Comparison of ENCODE assay signal across 8 mouse cellular contexts in the genomic region with DNA sequence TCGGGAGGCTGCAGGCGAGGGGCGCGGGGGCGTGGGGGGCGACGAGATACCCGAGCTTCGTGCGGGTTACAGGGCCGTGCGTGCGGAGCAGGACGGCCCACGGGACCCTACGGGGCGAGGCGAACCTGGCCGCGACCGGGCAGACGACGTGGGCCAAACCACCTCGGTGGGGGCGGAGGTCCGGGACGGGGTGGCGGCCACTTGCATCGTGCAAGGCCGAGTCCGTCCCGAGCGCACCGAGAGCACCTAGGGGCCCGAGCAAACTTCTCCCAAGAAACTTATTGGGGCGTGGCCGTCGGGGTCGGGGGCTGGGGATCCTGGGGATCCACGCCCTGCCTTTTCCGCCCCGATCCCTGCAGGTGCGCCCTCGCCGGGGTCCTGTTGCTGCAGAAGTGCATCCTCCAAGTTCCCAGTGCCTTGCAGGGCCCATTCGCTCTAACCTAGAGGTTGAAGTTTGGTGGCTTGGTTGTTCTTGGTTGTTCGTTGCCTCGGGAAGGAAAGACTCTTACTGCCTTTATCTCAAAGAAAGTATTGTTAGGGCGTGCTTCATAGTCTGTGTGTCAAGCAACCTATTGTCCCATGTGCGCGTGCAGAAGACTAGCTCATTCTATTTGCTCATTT. TPM values are rescaled to one million over a fixed set of nuclear protein-coding genes. Genes with fewer than 3 reads are reported as not detected.
DNase-seq lines count a peak whose midpoint lies in the region; ATAC-seq lines count a peak whose summit lies in the region.

No protein-coding gene starts in this region.

- no peaks in the 10 kb centered on the region for H3K9me3 ChIP-seq in heart, embryonic 16.5 days (replicated peaks; ENCODE audit: control insufficient read depth, low read length)
- no peaks in the 10 kb centered on the region for H3K9me3 ChIP-seq in limb, embryonic 12.5 days
- no peaks in the 10 kb centered on the region for H3K9me3 ChIP-seq in midbrain, embryonic 14.5 days (ENCODE audit: control insufficient read depth, low read length)

- ATAC-seq in heart, embryonic 16.5 days (replicated peaks; ENCODE audit: extremely low read depth, insufficient read depth, low FRiP score) = peak; percentile 58
- peak; percentile 73 for ATAC-seq in limb, embryonic 12.5 days (ENCODE audit: insufficient number of reproducible peaks, insufficient read depth, low FRiP score, low TSS enrichment, low read depth)
- ATAC-seq in midbrain, embryonic 14.5 days (ENCODE audit: low FRiP score, low TSS enrichment) = peak; percentile 80

- DNase-seq in retina, embryonic 14.5 days (ENCODE audit: low spot score) = peak; percentile 39
- no peak for DNase-seq in retina, postnatal 1 day
- DNase-seq in embryo, embryonic 10 days (ENCODE audit: low spot score) = peak; percentile 49
- DNase-seq in midbrain, embryonic 14.5 days = peak; percentile 55
- DNase-seq in T-cell, adult 2 months (ENCODE audit: low spot score) = no peak
- DNase-seq in left cerebral cortex, adult 8-10 months (ENCODE audit: low spot score in 2 of 2) = no peak

- peak overlapping the region; percentile 86 for H3K4me2 ChIP-seq in heart, embryonic 16.5 days (ENCODE audit: low read depth, low read length)
- H3K4me2 ChIP-seq in limb, embryonic 12.5 days = peak overlapping the region; percentile 73
- peak overlapping the region; percentile 78 for H3K4me2 ChIP-seq in midbrain, embryonic 14.5 days (ENCODE audit: low read length)

- H3K27me3 ChIP-seq in heart, embryonic 16.5 days (ENCODE audit: control insufficient read depth, insufficient read depth, low read length) = no peaks in the 10 kb centered on the region
- no peaks in the 10 kb centered on the region for H3K27me3 ChIP-seq in limb, embryonic 12.5 days
- H3K27me3 ChIP-seq in midbrain, embryonic 14.5 days (ENCODE audit: control insufficient read depth, insufficient read depth, low read length) = no peaks in the 10 kb centered on the region

- peak overlapping the region; percentile 96 for H3K9ac ChIP-seq in heart, embryonic 16.5 days (ENCODE audit: low read length)
- H3K9ac ChIP-seq in limb, embryonic 12.5 days (replicated peaks) = peak overlapping the region; percentile 93
- H3K9ac ChIP-seq in midbrain, embryonic 14.5 days (replicated peaks; ENCODE audit: low read length) = peak overlapping the region; percentile 84

- no peaks in the 10 kb centered on the region for H3K36me3 ChIP-seq in heart, embryonic 16.5 days (ENCODE audit: control insufficient read depth, insufficient read depth)
- no peaks in the 10 kb centered on the region for H3K36me3 ChIP-seq in limb, embryonic 12.5 days
- H3K36me3 ChIP-seq in midbrain, embryonic 14.5 days (ENCODE audit: control insufficient read depth, insufficient read depth, low read length) = no peaks in the 10 kb centered on the region

- H3K4me3 ChIP-seq in heart, embryonic 16.5 days (ENCODE audit: low read length) = peak overlapping the region; percentile 95
- peak overlapping the region; percentile 91 for H3K4me3 ChIP-seq in limb, embryonic 12.5 days (replicated peaks)
- peak overlapping the region; percentile 93 for H3K4me3 ChIP-seq in midbrain, embryonic 14.5 days (replicated peaks; ENCODE audit: low read depth, low read length)

- under 1% methylated on average over 48 of the region's 51 CpGs for WGBS in heart, embryonic 16.5 days
- WGBS in limb, embryonic 12.5 days = under 1% methylated on average over 42 of the region's 51 CpGs
- WGBS in midbrain, embryonic 14.5 days = 0% methylated on average over 51 of the region's 51 CpGs

- peaks cover 17% of the 10 kb centered on the region for H3K4me1 ChIP-seq in heart, embryonic 16.5 days (ENCODE audit: control insufficient read depth, insufficient read depth, low read length)
- peaks cover 20% of the 10 kb centered on the region for H3K4me1 ChIP-seq in limb, embryonic 12.5 days (replicated peaks)
- H3K4me1 ChIP-seq in midbrain, embryonic 14.5 days (ENCODE audit: control insufficient read depth, insufficient read depth, low read length) = peaks cover 19% of the 10 kb centered on the region

- H3K27ac ChIP-seq in heart, embryonic 16.5 days (ENCODE audit: low read length) = peak overlapping the region; percentile 94
- peak overlapping the region; percentile 96 for H3K27ac ChIP-seq in limb, embryonic 12.5 days
- peak overlapping the region; percentile 88 for H3K27ac ChIP-seq in midbrain, embryonic 14.5 days (replicated peaks; ENCODE audit: low read depth, low read length)

RNA-seq across cellular contexts. Expression of a gene that starts 0.6 kb away (rescaled TPM):
- polyA plus RNA-seq in heart, embryonic 16.5 days (2015; fragmentation: Nextera tagmentation; extraction: Ambion mirVana) = 8.9 and 12.0 TPM in 2 replicates
- 16.2 and 16.7 TPM in 2 replicates for polyA plus RNA-seq in limb, embryonic 12.5 days (2016; fragmentation: Nextera tagmentation; extraction: Ambion mirVana)
- polyA plus RNA-seq in midbrain, embryonic 14.5 days (2014; fragmentation: Nextera tagmentation; extraction: Ambion mirVana) = 52.5 and 58.9 TPM in 2 replicates
- 100 to 1,000 TPM; 114 to 138 (median 124) TPM for total RNA-seq in left cerebral cortex, adult 8-10 months (2022)

Comparison
In these comparisons a context has a peak if more than half of its experiments do, and no peak if none do; other contexts are left out.
1. DNase-seq: peak in retina, embryonic 14.5 days (single experiment), embryo, embryonic 10 days (single experiment) and midbrain, embryonic 14.5 days (single experiment); none in retina, postnatal 1 day (single experiment), T-cell, adult 2 months (single experiment) and left cerebral cortex, adult 8-10 months (0 of 2).
2. Peak in every context shown above with its lines, with median percentiles within 50 percentile points of each other: ATAC-seq, H3K27ac ChIP-seq, H3K4me2 ChIP-seq, H3K4me3 ChIP-seq and H3K9ac ChIP-seq.